Mouse (Mus musculus) cerebellum, adult 2 months (tissue): Measurements from ENCODE around the gene Nat10.

Experiments used
- CTCF ChIP-seq: fragments of 200-500 bp; IDR thresholded peaks from 2 replicates; pipeline ENCODE4 v1.5.1; 2011; ENCODE audit warnings: low read depth, mild to moderate bottlenecking, control low read depth, low read length, moderate library complexity, borderline replicate concordance; ENCODE audit not compliant: insufficient read depth
- POLR2A ChIP-seq: fragments of 200-500 bp; IDR thresholded peaks from 2 replicates; pipeline ENCODE4 v1.6.1; 2011; ENCODE audit warnings: low read length, control low read depth, borderline replicate concordance; ENCODE audit not compliant: insufficient read depth

DNA sequence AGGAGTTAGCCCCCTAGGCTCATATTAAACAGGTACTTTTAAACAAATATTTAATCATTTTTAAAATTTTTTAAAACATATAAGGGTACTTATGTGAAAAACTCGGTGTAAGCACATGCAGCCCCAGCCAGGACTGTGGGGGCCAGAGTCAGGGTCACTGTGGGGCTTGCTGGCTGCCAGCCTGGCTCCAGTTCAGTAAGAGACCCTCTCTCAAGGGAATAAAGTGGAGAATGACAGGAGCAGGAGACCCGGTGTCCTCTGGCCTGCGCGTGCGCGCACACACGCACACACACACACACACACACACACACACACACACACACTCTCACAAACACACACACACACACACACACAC, 41.8 kb downstream of the Nat10 start:
- TF ChIP-seq POLR2A = no peak
- no peak for TF ChIP-seq CTCF
